Mouse (Mus musculus): ENCODE measurements at regions not wholly inside any gene's neighbourhood (a gene's known extent, or its start where the extent isn't known, plus 50 kb on each side); places are given as distances from the start of the nearest gene placed in this dataset.

- no peak for DNase-seq
Observed at GRCm38 (mm10) chr2:48260299-48260698, 553.6 kb upstream of the Acvr2a start.
